Mouse (Mus musculus) limb, embryonic 10.5 days (tissue): ENCODE data around the gene Surf4. TPM values are rescaled to one million over a fixed set of nuclear protein-coding genes. Genes with fewer than 3 reads are reported as not detected.
A peak's percentile ranks its signal among the peaks of the same experiment; 100 is the strongest.

Source experiments
- DNase-seq: peaks from one replicate; pipeline ENCODE4 v3.0.0-alpha.2; 2017; ENCODE audit warnings: low spot score
- H3K27ac ChIP-seq: fragments of 300-500 bp; sonication (generic); 2 replicates; pipeline ENCODE4 v1.5.1; 2016; ENCODE audit warnings: mild to moderate bottlenecking
- H3K27me3 ChIP-seq: fragments of 300-500 bp; sonication (generic); 2 replicates; pipeline ENCODE4 v1.6.1; 2016; ENCODE audit warnings: low read depth, mild to moderate bottlenecking; ENCODE audit not compliant: poor library complexity, severe bottlenecking
- H3K36me3 ChIP-seq: fragments of 300-500 bp; sonication (generic); 2 replicates; pipeline ENCODE4 v1.6.1; 2016; ENCODE audit warnings: mild to moderate bottlenecking, moderate library complexity
- H3K4me1 ChIP-seq: fragments of 300-500 bp; sonication (generic); 2 replicates; pipeline ENCODE4 v1.6.1; 2016
- H3K4me3 ChIP-seq: fragments of 300-500 bp; sonication (generic); 2 replicates; pipeline ENCODE4 v1.5.1; 2016; ENCODE audit warnings: mild to moderate bottlenecking, moderate library complexity
- H3K9me3 ChIP-seq: fragments of 300-500 bp; sonication (generic); replicated peaks from 2 replicates; pipeline ENCODE4 v1.6.1; 2016; ENCODE audit warnings: mild to moderate bottlenecking
- WGBS: fragments of 180-500 bp; shearing (Covaris S2); methylation state at CpG from one replicate; pipeline ENCODE4 v1.1.7; 2016; 5-methylcytosine and 5-hydroxymethylcytosine counted together
- polyA plus RNA-seq: library from polyadenylated mRNA; unstranded; fragments of >200 nt; fragmentation: Nextera tagmentation; extraction: Ambion mirVana; gene quantifications from 2 replicates; pipeline ENCODE4 v1.2.1, GENCODE M21; 2016

Gene Surf4
- polyA plus RNA-seq: 171 and 192 TPM in 2 replicates

DNA sequence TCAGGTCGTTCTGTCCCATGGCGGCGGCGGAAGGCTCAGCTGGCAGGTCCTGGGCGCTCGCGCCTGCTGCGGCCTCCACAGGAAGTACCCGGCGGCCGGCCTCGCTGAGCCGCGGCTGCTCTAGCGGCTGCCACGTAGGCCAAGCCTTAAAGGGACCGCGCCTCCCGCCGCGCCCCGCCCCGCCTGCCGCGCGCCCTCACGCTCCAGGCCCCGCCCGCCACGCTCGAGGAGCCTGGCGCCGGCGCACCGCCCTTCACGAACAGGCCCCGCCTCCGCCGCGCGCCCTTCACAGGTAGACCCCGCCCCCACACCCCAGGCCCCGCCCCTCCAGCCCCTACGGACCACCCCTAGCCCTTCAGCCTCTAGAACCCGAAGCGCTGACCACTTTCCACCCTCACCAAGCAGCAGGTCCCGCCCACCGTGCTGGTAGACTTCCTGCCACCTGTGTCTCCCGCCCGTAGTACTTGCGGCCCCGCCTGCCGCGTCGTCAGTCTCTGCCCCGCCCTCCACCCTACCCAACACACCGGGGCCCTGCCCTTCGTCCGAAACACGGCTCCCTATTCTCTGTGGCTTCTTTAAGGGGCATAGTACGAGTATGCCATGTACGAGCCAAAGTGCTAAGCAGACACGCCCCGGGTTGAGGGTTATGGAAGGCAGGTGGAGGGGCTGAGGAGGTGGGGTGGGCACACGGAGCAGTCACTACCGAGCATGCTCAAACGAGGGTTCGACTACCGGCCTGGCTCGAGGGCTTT, at the start of gene Surf4, which contains the start of gene Stkld1:
Surf4 (minus strand) TSS at position 625 of the 752 bp plus-strand sequence.
Stkld1 (plus strand) TSS at position 744 of the 752 bp plus-strand sequence.
- WGBS: 1% methylated on average over 68 of the region's 70 CpGs
- peak; percentile 97 for DNase-seq

DNA sequence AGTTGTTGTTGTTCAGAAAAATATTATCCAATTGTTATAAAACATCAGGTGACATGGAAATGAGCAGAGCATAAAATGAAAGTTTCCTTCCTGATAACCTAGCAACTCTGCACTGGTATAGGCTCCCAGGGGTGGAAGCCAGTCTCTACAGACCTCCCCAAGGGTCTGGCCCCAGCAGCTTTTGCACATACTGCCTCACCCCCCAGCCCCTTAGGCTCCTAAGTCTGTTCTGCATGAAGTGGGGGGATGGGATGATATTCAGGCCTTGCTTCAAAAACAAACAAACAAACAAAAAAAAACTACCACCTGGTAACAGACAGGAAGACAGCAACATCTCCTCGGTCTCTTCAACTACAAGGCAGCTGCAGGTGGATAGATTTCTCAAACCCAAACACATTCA, 46.6 kb upstream of the Surf4 start:
- Histone ChIP-seq H3K36me3 (no peaks in the 10 kb centered on the region), H3K4me1 (no peaks in the 10 kb centered on the region), H3K27me3 (no peaks in the 10 kb centered on the region), H3K9me3 (no peaks in the 10 kb centered on the region), H3K4me3 (no peak overlapping the region), H3K27ac (no peak overlapping the region)
- no peak for DNase-seq
- WGBS: 73% methylated on average over 1 of the region's 1 CpGs

More for the DNA sequence above, at the start of gene Surf4, which contains the start of gene Stkld1:
- Histone ChIP-seq H3K4me3 (peak within 1 kb of the TSS; percentile 100), H3K27ac (peak within 1 kb of the TSS; percentile 99), H3K4me1 (peaks cover 40% of the 10 kb centered on the region), H3K36me3 (peaks cover 37% of the 10 kb centered on the region), H3K9me3 (no peaks in the 10 kb centered on the region), H3K27me3 (no peaks in the 10 kb centered on the region)

DNA sequence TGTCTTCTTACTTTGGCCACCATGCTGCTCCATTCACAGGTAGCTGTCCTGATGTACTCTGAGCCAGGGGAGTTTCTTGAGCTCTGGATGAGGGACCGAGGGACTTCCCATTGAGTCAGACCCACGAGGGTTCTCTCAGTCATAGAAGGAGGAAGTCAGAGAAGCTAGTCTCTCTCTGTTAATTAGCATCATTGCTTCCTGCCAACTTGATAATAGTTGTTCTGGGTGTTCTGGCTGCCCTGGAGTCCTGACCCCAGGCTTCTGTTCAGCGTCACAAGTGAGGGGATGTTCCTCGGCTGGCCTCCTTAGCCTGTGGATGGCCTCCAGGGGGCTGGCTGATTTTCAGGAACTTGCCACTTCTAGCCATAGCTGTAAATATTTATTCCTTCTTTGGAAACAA, 40.2 kb upstream of the Surf4 start:
- 37% methylated on average over 4 of the region's 4 CpGs for WGBS
- no peaks in the 10 kb centered on the region for H3K9me3 ChIP-seq
- no peak for DNase-seq

DNA sequence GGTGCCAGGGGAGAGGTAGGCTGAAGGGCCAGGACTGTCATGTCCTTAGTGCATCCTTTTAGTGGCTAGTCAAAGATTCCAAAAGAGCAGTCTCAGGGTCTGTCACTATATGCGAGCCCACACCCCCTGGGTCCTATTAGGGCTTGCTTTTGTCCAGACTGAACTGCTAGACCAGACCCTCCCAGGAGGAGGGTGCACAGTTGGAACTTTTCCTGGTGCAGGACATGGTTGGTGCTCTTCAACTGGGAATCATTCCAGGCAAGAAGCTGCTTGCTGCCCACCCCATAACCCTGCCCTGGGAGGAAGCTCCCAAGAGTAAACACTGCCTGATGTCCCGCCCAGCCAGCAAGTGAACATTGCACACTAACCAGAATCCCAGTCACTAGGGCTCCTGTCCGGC, 39.4 kb upstream of the Surf4 start, which contains the start of gene Adamts13:
Adamts13 (plus strand) TSS at position 301 of the 400 bp plus-strand sequence.
- no peaks in the 10 kb centered on the region for H3K27me3 ChIP-seq
- H3K9me3 ChIP-seq: no peaks in the 10 kb centered on the region
- 73% methylated on average over 3 of the region's 3 CpGs for WGBS

More for the DNA sequence above, 40.2 kb upstream of the Surf4 start:
- Histone ChIP-seq H3K27ac (no peak overlapping the region), H3K27me3 (no peaks in the 10 kb centered on the region), H3K4me1 (peaks cover 23% of the 10 kb centered on the region), H3K4me3 (no peak overlapping the region), H3K36me3 (no peaks in the 10 kb centered on the region)

DNA sequence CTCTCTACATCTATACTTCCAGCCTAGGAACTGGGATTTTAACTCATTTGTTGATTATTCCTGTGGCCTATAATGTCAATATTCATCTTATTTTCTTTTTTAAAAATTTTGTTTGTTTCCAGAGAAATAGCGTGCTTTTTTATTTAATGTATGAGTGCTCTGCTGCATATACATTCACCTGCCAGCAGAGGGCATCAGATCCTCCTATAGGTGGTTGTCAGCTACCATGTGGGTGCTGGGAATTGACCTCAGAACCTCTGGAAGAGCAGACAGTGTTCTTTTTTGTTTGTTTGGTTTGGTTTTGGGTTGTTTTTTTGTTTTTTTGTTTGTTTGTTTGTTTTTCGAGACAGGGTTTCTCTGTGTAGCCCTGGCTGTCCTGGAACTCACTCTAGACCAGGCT, 33.5 kb upstream of the Surf4 start:
- H3K9me3 ChIP-seq: no peaks in the 10 kb centered on the region

More for the DNA sequence above, 39.4 kb upstream of the Surf4 start, which contains the start of gene Adamts13:
- Histone ChIP-seq H3K4me3 (no peak within 1 kb of the TSS), H3K4me1 (peaks cover 23% of the 10 kb centered on the region), H3K27ac (no peak within 1 kb of the TSS), H3K36me3 (no peaks in the 10 kb centered on the region)
- DNase-seq: no peak

DNA sequence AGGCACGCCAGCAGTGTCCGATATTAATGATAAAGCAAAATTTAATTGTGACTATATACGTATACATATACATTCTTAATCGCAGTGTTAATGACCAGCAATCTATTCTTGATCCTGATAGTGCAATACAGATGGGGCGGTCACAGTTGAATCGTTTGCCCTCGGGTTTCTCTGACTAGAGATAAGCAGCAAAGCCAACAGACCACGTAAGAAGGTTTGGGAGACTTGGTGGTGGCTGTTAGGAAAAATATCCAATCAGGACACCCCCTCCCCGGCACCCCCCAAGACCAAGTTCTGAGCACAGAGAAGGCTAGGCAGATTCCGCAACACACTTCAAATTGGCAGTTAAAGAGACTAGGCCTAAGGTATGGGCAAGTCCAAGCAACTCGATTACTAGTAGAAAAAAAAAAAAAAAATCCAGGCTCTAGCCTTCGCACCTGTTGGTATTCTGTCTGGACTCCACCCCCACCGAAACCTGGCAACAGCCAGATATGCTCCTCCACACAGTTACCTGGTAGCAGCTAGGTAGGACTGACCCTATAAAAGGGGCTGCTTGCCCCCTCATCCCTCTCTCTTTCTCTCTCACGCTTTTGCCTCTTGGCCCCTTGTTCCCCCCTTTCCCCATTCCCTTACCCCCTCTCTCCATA, 31.1 kb upstream of the Surf4 start:
- peak overlapping the region; percentile 95 for H3K27ac ChIP-seq
- H3K4me3 ChIP-seq: peak overlapping the region; percentile 63
- peaks cover 20% of the 10 kb centered on the region for H3K4me1 ChIP-seq
- no peaks in the 10 kb centered on the region for H3K27me3 ChIP-seq
- 16% methylated on average over 14 of the region's 14 CpGs for WGBS
- no peak for DNase-seq
- peaks cover 27% of the 10 kb centered on the region for H3K36me3 ChIP-seq
- no peaks in the 10 kb centered on the region for H3K9me3 ChIP-seq

More for the DNA sequence above, 33.5 kb upstream of the Surf4 start:
- Histone ChIP-seq H3K27me3 (no peaks in the 10 kb centered on the region), H3K36me3 (peaks cover 3% of the 10 kb centered on the region), H3K27ac (no peak overlapping the region), H3K4me1 (peaks cover 24% of the 10 kb centered on the region), H3K4me3 (no peak overlapping the region)
- DNase-seq: no peak
- WGBS: 73% methylated on average over 2 of the region's 2 CpGs

DNA sequence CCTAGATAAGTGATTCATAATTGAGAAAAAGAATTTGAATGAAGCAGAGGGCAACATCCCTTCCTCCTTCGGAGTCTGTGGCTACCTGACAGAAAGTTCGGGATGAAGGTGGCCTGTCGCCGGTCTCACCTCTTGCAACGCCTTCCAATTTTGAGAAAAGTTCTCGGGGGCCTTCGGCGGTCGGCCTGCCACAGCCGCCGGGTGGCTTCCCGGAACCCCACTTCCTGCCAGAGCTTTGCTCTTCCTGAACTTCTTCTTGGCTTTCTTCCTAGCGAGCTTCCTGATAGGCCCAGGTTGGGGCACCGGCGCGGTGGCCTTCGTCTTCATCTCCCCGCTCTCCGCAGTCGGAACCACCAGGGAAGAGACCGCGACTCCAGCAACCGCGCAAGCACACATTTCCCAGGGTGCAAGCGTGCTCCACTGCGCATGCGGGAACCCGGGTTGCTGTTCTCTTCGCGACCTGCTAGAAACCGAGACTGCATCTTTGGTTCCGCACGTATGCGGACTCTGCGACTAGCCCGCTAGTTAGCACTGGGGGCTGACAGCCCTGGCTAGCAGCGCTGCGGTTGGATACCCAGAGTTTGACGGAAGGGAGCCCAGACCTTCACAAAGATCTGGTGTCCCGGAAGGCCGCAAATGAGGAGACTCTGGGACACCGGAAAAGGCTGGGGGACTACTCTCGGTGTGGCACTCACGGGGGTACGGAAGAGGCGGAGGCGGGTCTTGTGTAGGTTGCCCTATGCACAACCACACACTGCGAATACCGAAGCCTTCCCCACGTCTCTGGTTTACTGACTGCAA, 30.4 kb upstream of the Surf4 start, which contains the start of gene Rexo4:
Rexo4 (minus strand) TSS at position 464 of the 801 bp plus-strand sequence.
- peak; percentile 95 for DNase-seq
- under 1% methylated on average over 50 of the region's 50 CpGs for WGBS
- H3K27me3 ChIP-seq: no peaks in the 10 kb centered on the region
- H3K9me3 ChIP-seq: no peaks in the 10 kb centered on the region
- peaks cover 32% of the 10 kb centered on the region for H3K36me3 ChIP-seq
- H3K4me3 ChIP-seq: peak within 1 kb of the TSS; percentile 63
- H3K4me1 ChIP-seq: peaks cover 20% of the 10 kb centered on the region
- peak within 1 kb of the TSS; percentile 95 for H3K27ac ChIP-seq

DNA sequence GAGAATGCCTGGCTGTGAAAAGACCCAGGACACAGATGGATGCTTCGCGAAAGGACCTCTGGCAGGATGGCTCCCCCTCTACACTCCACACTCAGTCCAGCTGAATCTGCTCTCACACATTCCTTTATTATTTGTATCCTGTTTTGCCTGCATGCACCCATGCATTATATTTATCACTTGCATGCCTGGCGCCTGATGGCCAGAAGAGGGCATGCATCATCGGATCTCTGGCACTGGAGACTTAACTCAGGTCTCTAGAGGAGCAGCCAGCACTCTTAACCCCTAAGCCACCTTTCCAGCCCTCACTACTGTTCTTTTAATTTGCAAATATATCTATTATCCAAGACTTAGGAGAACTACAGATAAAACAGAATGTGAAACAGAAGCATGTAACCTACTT, 27.0 kb upstream of the Surf4 start:
- no peak for DNase-seq
- Histone ChIP-seq H3K27ac (no peak overlapping the region), H3K36me3 (peaks cover 65% of the 10 kb centered on the region), H3K27me3 (no peaks in the 10 kb centered on the region), H3K4me1 (peaks cover 20% of the 10 kb centered on the region), H3K4me3 (no peak overlapping the region), H3K9me3 (no peaks in the 10 kb centered on the region)
- 88% methylated on average over 4 of the region's 4 CpGs for WGBS

DNA sequence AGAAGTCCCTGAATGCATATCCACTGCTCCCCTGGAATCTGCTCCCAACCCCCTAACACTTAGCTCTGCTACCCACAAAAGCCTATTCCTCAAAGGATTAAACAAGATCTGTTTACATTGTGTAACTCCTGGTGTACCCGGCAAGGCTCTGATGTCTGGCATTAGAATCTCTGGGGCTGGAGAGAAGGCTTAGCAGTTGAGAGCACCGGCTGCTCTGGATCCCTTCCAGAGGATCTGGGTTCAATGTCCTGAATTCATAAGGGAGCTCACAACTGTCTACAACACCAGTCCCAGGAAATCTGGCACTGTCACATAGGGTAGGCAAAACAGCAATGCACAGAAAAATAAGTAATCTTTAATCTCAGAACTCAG, 23.7 kb upstream of the Surf4 start:
- H3K27me3 ChIP-seq: no peaks in the 10 kb centered on the region
- H3K9me3 ChIP-seq: no peaks in the 10 kb centered on the region
- H3K27ac ChIP-seq: no peak overlapping the region
- DNase-seq: no peak
- 90% methylated on average over 2 of the region's 2 CpGs for WGBS
- H3K36me3 ChIP-seq: peaks cover 97% of the 10 kb centered on the region
- no peak overlapping the region for H3K4me3 ChIP-seq
- 0 out of 2 replicates have a peak, but pooled peaks cover 4% of the 10 kb centered on the region for H3K4me1 ChIP-seq

DNA sequence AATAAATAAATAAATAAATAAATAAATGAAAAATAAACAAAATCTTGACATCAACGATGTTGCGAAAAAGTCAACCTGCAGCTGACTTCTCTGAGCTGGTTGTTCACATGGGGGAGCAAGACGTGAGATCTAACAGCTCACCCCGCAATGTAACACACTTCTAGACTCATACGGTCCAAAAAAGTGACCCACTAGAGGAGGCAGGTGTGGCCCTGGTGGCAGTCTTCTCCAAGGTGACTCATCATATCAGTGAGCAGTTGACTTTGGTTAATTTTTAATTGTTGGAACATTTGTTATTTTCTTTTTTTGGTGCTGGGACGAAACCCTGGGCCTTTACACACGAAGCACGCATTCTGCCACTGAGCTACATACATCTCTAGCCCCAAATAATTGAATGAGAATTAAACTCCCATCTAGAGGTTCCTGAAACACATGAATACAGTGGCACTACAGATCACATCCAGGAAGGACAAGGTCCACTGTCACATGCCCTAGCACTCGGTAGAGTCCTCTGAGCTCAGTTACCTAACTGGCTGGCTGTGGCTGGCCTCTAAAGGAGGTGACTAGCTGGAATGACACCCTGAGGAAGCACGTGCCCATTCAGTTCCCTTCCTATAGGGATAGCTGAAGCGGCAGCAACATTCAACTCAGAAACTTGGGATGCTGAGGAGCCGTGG, 23.2 kb upstream of the Surf4 start:
- 94% methylated on average over 12 of the region's 12 CpGs for WGBS
- no peak for DNase-seq
- H3K36me3 ChIP-seq: peaks cover 97% of the 10 kb centered on the region

DNA sequence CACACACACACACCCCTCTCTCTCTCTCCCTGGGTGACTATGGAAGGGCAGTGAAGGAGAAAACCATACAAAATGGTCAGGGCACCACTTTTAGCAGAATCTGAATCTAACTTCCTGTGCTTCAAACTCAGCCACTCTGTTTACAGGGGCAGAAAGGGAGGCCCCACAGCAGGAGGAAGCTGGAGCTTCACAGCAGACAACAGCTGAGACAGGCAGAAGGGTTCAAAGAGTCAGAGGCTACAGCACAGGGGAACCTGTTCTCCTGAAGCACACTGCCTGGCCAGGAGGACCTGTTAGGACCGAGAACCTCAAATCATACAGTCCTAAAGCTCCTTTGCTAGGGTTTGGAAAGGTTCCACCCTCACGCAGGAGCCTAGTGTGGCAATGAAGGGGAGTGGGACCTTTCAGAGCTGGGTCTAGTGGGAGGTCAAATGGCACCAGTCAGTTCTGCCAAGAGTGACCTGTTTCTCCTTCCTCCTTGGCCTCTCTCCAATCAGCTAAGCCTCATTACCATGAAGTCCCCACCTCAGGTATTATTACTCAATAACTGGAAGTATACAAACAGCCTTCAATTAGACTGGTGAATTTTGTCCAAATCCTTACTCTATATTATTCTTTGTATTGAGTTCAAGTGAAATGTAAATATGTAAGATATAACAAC, 21.1 kb upstream of the Surf4 start:
- WGBS: 86% methylated on average over 2 of the region's 2 CpGs
- Histone ChIP-seq H3K36me3 (peaks cover 97% of the 10 kb centered on the region), H3K4me3 (no peak overlapping the region), H3K9me3 (no peaks in the 10 kb centered on the region), H3K4me1 (no peaks in the 10 kb centered on the region), H3K27ac (no peak overlapping the region), H3K27me3 (no peaks in the 10 kb centered on the region)
- no peak for DNase-seq

More for the DNA sequence above, 23.2 kb upstream of the Surf4 start:
- Histone ChIP-seq H3K27ac (no peak overlapping the region), H3K4me1 (0 out of 2 replicates have a peak, but pooled peaks cover 3% of the 10 kb centered on the region), H3K27me3 (no peaks in the 10 kb centered on the region), H3K4me3 (no peak overlapping the region), H3K9me3 (no peaks in the 10 kb centered on the region)

DNA sequence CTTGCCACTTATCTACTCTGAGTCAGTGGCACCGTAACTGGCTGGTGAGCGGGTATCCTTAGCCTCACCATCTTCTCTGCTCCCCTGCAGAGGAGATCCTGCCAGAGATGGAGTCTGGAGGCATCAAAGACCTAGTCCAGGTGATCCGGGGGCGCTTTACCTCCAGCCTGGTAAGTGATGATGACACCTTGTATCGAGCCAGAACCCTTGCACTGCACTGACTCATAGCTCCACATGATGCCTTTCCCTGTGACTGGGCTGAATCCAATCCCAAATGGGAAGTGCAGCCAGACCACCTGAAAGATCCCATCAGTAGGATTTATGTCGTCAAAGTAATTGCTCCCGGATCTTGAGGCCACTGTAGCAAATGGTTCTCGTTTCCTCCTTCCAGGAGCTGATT, 19.1 kb upstream of the Surf4 start:
- Histone ChIP-seq H3K36me3 (peaks cover 99% of the 10 kb centered on the region), H3K27ac (no peak overlapping the region), H3K27me3 (no peaks in the 10 kb centered on the region), H3K4me3 (no peak overlapping the region), H3K4me1 (no peaks in the 10 kb centered on the region), H3K9me3 (no peaks in the 10 kb centered on the region)
- no peak for DNase-seq
- WGBS: 81% methylated on average over 8 of the region's 8 CpGs
